ENCODE assay signal across 14 mouse cellular contexts in the genomic region with DNA sequence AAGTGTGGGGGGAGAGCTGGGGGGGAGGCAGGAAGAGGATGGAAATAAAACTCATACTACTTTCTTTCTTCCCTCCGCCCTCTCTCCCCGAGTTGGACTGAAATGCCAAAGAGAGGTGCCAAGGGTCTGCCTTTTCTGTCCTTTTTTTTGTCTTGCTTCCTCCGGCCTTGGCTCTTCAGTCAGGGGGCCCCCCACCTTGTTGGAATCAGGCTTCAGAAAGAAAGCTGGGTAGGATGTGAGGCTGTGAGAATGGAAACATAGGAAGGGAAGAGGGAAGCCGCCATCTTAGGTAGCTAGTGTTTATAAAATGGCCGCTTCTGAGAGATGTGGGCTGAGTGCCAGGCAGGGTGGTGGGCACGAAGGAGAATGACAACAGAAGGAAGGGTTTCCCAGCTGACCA. TPM values are rescaled to one million over a fixed set of nuclear protein-coding genes. Genes with fewer than 3 reads are reported as not detected.
DNase-seq lines count a peak whose midpoint lies in the region; ATAC-seq and TF ChIP-seq lines count a peak whose summit lies in the region.
"Had no signal": no experiment of that assay in that cellular context is flagged by ENCODE, and none has a peak within 500 bp of the region (broad histone marks: within the 10 kb centered on the region; RNA-seq: fewer than 3 reads in every experiment).

No protein-coding gene starts in this region.

- peak in 1 of 2 experiments; percentile 79 for DNase-seq in layer of hippocampus, adult 2 months (ENCODE audit: low spot score in 2 of 2)
- no peak for DNase-seq in layer of hippocampus, adult 9-11 months
- DNase-seq in forebrain, embryonic 10.5 days (ENCODE audit: extremely low spot score, low spot score) = no peak
- DNase-seq in forebrain, postnatal 0 days = peak; percentile 86
- DNase-seq in liver, postnatal 0 days = no peak
- DNase-seq in embryonic facial prominence, embryonic 10.5 days (ENCODE audit: low spot score) = no peak
- DNase-seq: gastrocnemius, adult 2 months; heart, postnatal 4 days; lung, adult 2 months had no signal

- ATAC-seq in forebrain, postnatal 0 days = peak; percentile 30
- ATAC-seq in midbrain, embryonic 16.5 days = peak; percentile 23
- ATAC-seq in liver, postnatal 0 days = no peak
- no peak for ATAC-seq in erythroblast, adult 5-6 weeks (replicated peaks; ENCODE audit: low FRiP score, poor library complexity, severe bottlenecking)

- peaks cover 99% of the 10 kb centered on the region for H3K4me1 ChIP-seq in forebrain, embryonic 10.5 days
- H3K4me1 ChIP-seq in forebrain, postnatal 0 days (ENCODE audit: insufficient read depth) = peaks cover 73% of the 10 kb centered on the region
- peaks cover 23% of the 10 kb centered on the region for H3K4me1 ChIP-seq in midbrain, embryonic 16.5 days (ENCODE audit: control insufficient read depth, insufficient read depth, low read length)
- H3K4me1 ChIP-seq in liver, postnatal 0 days (ENCODE audit: insufficient read depth) = no peaks in the 10 kb centered on the region
- H3K4me1 ChIP-seq in embryonic facial prominence, embryonic 10.5 days = peaks cover 7% of the 10 kb centered on the region
- H3K4me1 ChIP-seq: heart, embryonic 10.5 days; limb, embryonic 13.5 days had no signal

- peaks cover 96% of the 10 kb centered on the region for H3K36me3 ChIP-seq in forebrain, embryonic 10.5 days (replicated peaks)
- peaks cover 71% of the 10 kb centered on the region for H3K36me3 ChIP-seq in forebrain, postnatal 0 days (ENCODE audit: insufficient read depth)
- peaks cover 12% of the 10 kb centered on the region for H3K36me3 ChIP-seq in midbrain, embryonic 16.5 days (ENCODE audit: control insufficient read depth, insufficient read depth, low read length)
- no peaks in the 10 kb centered on the region for H3K36me3 ChIP-seq in liver, postnatal 0 days (replicated peaks; ENCODE audit: insufficient read depth, low read length)
- no peaks in the 10 kb centered on the region for H3K36me3 ChIP-seq in embryonic facial prominence, embryonic 10.5 days (replicated peaks)
- H3K36me3 ChIP-seq: heart, embryonic 10.5 days; limb, embryonic 13.5 days had no signal

- H3K4me3 ChIP-seq in layer of hippocampus, adult 2 months = no peak overlapping the region; the same call in 1 of the 2 replicates
- peak overlapping the region; percentile 78; the same call in 1 of the 2 replicates for H3K4me3 ChIP-seq in forebrain, embryonic 10.5 days
- no peak overlapping the region for H3K4me3 ChIP-seq in forebrain, postnatal 0 days (ENCODE audit: low read depth, low read length)
- no peak overlapping the region for H3K4me3 ChIP-seq in midbrain, embryonic 16.5 days (ENCODE audit: low read depth, low read length)
- H3K4me3 ChIP-seq in liver, postnatal 0 days (ENCODE audit: low read depth, low read length) = no peak overlapping the region
- H3K4me3 ChIP-seq in embryonic facial prominence, embryonic 10.5 days = no peak overlapping the region
- H3K4me3 ChIP-seq: gastrocnemius, adult 2 months; heart, embryonic 10.5 days; limb, embryonic 13.5 days had no signal

- H3K9ac ChIP-seq in forebrain, postnatal 0 days = peak overlapping the region; percentile 32
- H3K9ac ChIP-seq in midbrain, embryonic 16.5 days (ENCODE audit: low read depth, low read length) = no peak overlapping the region
- H3K9ac ChIP-seq in liver, postnatal 0 days (replicated peaks) = no peak overlapping the region
- H3K9ac ChIP-seq: limb, embryonic 13.5 days had no signal

- 77% methylated on average over 6 of the region's 6 CpGs for WGBS in forebrain, embryonic 10.5 days
- WGBS in forebrain, postnatal 0 days = 19% methylated on average over 6 of the region's 6 CpGs
- WGBS in midbrain, embryonic 16.5 days = 31% methylated on average over 6 of the region's 6 CpGs
- WGBS in liver, postnatal 0 days (ENCODE audit: insufficient replicate concordance) = 68% methylated on average over 6 of the region's 6 CpGs
- WGBS in embryonic facial prominence, embryonic 10.5 days = 82% methylated on average over 6 of the region's 6 CpGs

- H3K27ac ChIP-seq in layer of hippocampus, adult 2 months = peak overlapping the region; percentile 95
- H3K27ac ChIP-seq in forebrain, embryonic 10.5 days = peak overlapping the region; percentile 98
- H3K27ac ChIP-seq in forebrain, postnatal 0 days (ENCODE audit: low read depth, low read length) = peak overlapping the region; percentile 95
- peak overlapping the region; percentile 84 for H3K27ac ChIP-seq in midbrain, embryonic 16.5 days (ENCODE audit: low read length)
- no peak overlapping the region for H3K27ac ChIP-seq in liver, postnatal 0 days (ENCODE audit: low read depth)
- H3K27ac ChIP-seq in embryonic facial prominence, embryonic 10.5 days (replicated peaks) = no peak overlapping the region
- H3K27ac ChIP-seq: gastrocnemius, adult 2 months; heart, embryonic 10.5 days; limb, embryonic 13.5 days had no signal

- peaks cover 99% of the 10 kb centered on the region for H3K27me3 ChIP-seq in forebrain, embryonic 10.5 days (ENCODE audit: poor library complexity, severe bottlenecking)
- no peaks in the 10 kb centered on the region for H3K27me3 ChIP-seq in forebrain, postnatal 0 days (ENCODE audit: insufficient read depth, low read length)
- peaks cover 3% of the 10 kb centered on the region; the same call in 1 of the 2 replicates for H3K27me3 ChIP-seq in midbrain, embryonic 16.5 days (ENCODE audit: control insufficient read depth, insufficient read depth, low read depth, low read length)
- peaks cover 30% of the 10 kb centered on the region for H3K27me3 ChIP-seq in liver, postnatal 0 days (ENCODE audit: insufficient read depth, low read length)
- peaks cover 98% of the 10 kb centered on the region for H3K27me3 ChIP-seq in embryonic facial prominence, embryonic 10.5 days (replicated peaks; ENCODE audit: low read depth, poor library complexity, severe bottlenecking)

- TF ChIP-seq EP300 in liver, postnatal 0 days (IDR thresholded peaks at IDR 0.05; ENCODE audit: low read depth) = no peak

- TF ChIP-seq CTCF in layer of hippocampus, adult 2 months (conservative IDR thresholded peaks at IDR 0.05) = no peak
- no peak for TF ChIP-seq CTCF in forebrain, postnatal 0 days (IDR thresholded peaks at IDR 0.05; ENCODE audit: low read depth)
- TF ChIP-seq CTCF in liver, postnatal 0 days (IDR thresholded peaks at IDR 0.05; ENCODE audit: low read depth) = no peak

- H3K4me2 ChIP-seq in forebrain, postnatal 0 days (ENCODE audit: low read depth) = peak overlapping the region; percentile 97
- H3K4me2 ChIP-seq in midbrain, embryonic 16.5 days (ENCODE audit: low read length) = no peak overlapping the region
- H3K4me2 ChIP-seq in liver, postnatal 0 days (ENCODE audit: low read depth, low read length) = no peak overlapping the region
- H3K4me2 ChIP-seq: limb, embryonic 13.5 days had no signal

- no peaks in the 10 kb centered on the region for H3K9me3 ChIP-seq in forebrain, embryonic 10.5 days
- no peaks in the 10 kb centered on the region for H3K9me3 ChIP-seq in forebrain, postnatal 0 days (ENCODE audit: low read length)
- no peaks in the 10 kb centered on the region for H3K9me3 ChIP-seq in midbrain, embryonic 16.5 days (replicated peaks; ENCODE audit: control insufficient read depth, low read length, poor library complexity, severe bottlenecking)
- H3K9me3 ChIP-seq in liver, postnatal 0 days (ENCODE audit: low read length) = no peaks in the 10 kb centered on the region
- no peaks in the 10 kb centered on the region for H3K9me3 ChIP-seq in embryonic facial prominence, embryonic 10.5 days
- H3K9me3 ChIP-seq: heart, embryonic 10.5 days; limb, embryonic 13.5 days had no signal

RNA-seq across cellular contexts. Expression of gene Rhbg, which starts 32.1 kb away (rescaled TPM):
- total RNA-seq in layer of hippocampus, adult 2 months (2021) = not detected
- 0.37 and 0.38 TPM in 2 replicates for polyA plus RNA-seq in forebrain, embryonic 10.5 days (2016; fragmentation: Nextera tagmentation; extraction: Ambion mirVana)
- 0.19 TPM in 1 of 2 replicates, not detected in the other for total RNA-seq in forebrain, postnatal 0 days (2014; rRNA removed)
- polyA plus RNA-seq in forebrain, postnatal 0 days (2015; fragmentation: Nextera tagmentation; extraction: Ambion mirVana) = 0.21 and 0.25 TPM in 2 replicates
- 0.18 and 0.21 TPM in 2 replicates for polyA plus RNA-seq in midbrain, embryonic 16.5 days (2015; fragmentation: Nextera tagmentation; extraction: Ambion mirVana)
- polyA plus RNA-seq in liver, postnatal 0 days (2015; fragmentation: Nextera tagmentation; extraction: Ambion mirVana) = 6.5 and 7.0 TPM in 2 replicates
- 0.17 TPM in 1 of 2 replicates, not detected in the other for polyA plus RNA-seq in embryonic facial prominence, embryonic 10.5 days (2016; fragmentation: Nextera tagmentation; extraction: Ambion mirVana)
- not detected in 2 replicates for total RNA-seq in erythroblast, adult 5-6 weeks (2015; ENCODE audit: low replicate concordance)
- not detected in 2 replicates for total RNA-seq in erythroblast, adult 5-6 weeks (2017; ENCODE audit: low replicate concordance)
- total RNA-seq: gastrocnemius, adult 2 months; heart, postnatal 4 days; megakaryocyte-erythroid progenitor cell, adult 5-6 weeks had no signal

Comparison
In these comparisons a context has a peak if more than half of its experiments do, and no peak if none do; other contexts are left out.
1. H3K27ac ChIP-seq: peak in layer of hippocampus, adult 2 months (single experiment), forebrain, embryonic 10.5 days (single experiment), forebrain, postnatal 0 days (single experiment) and midbrain, embryonic 16.5 days (single experiment); none in liver, postnatal 0 days (single experiment) and embryonic facial prominence, embryonic 10.5 days (single experiment).
2. ATAC-seq: peak in forebrain, postnatal 0 days (single experiment) and midbrain, embryonic 16.5 days (single experiment); none in liver, postnatal 0 days (single experiment) and erythroblast, adult 5-6 weeks (single experiment).